Mouse (Mus musculus) liver, adult 2 months (tissue): ENCODE data around the gene Atp8a2. TPM values are rescaled to one million over a fixed set of nuclear protein-coding genes. Genes with fewer than 3 reads are reported as not detected.

Experiments
- DNase-seq: peaks from one replicate; pipeline ENCODE4 v3.0.0-alpha.2; 2011; ENCODE audit warnings: low read depth, low spot score; ENCODE audit errors: extremely low read depth
- H3K27ac ChIP-seq: fragments of 200-500 bp; replicated peaks from 2 replicates; pipeline ENCODE4 v1.5.1; 2012; ENCODE audit warnings: low read depth, mild to moderate bottlenecking, control low read depth, inconsistent platforms, low read length; ENCODE audit not compliant: insufficient read depth
- H3K27me3 ChIP-seq: fragments of 200-500 bp; 2 replicates; pipeline ENCODE4 v1.6.1; 2012; ENCODE audit warnings: mild to moderate bottlenecking, moderate library complexity, low read length, inconsistent platforms; ENCODE audit not compliant: control insufficient read depth, insufficient read depth
- H3K36me3 ChIP-seq: fragments of 200-500 bp; 2 replicates; pipeline ENCODE4 v1.6.1; 2012; ENCODE audit warnings: low read length, inconsistent platforms; ENCODE audit not compliant: control insufficient read depth, insufficient read depth
- H3K4me1 ChIP-seq: fragments of 200-500 bp; 2 replicates; pipeline ENCODE4 v1.6.1; 2011; ENCODE audit warnings: low read length; ENCODE audit not compliant: control insufficient read depth, insufficient read depth
- H3K4me3 ChIP-seq: fragments of 200-500 bp; 2 replicates; pipeline ENCODE4 v1.5.1; 2011; ENCODE audit warnings: low read depth, mild to moderate bottlenecking, control low read depth, low read length, moderate library complexity; ENCODE audit not compliant: insufficient read depth
- H3K79me2 ChIP-seq: fragments of 200-500 bp; 2 replicates; pipeline ENCODE4 v1.6.1; 2012; ENCODE audit warnings: inconsistent platforms, mild to moderate bottlenecking, low read length, moderate library complexity; ENCODE audit not compliant: control insufficient read depth, insufficient read depth
- H3K9ac ChIP-seq: fragments of 200-500 bp; 2 replicates; pipeline ENCODE4 v1.6.1; 2012; ENCODE audit warnings: low read depth, mild to moderate bottlenecking, control low read depth, inconsistent platforms, low read length
- CTCF ChIP-seq: fragments of 200-500 bp; IDR thresholded peaks from 2 replicates; pipeline ENCODE4 v1.5.1; 2011; ENCODE audit warnings: low read depth, low read length, control low read depth
- POLR2A ChIP-seq: fragments of 200-500 bp; IDR thresholded peaks from 2 replicates; pipeline ENCODE4 v1.6.1; 2011; ENCODE audit warnings: low read length, control low read depth; ENCODE audit not compliant: insufficient read depth; ENCODE audit errors: extremely low read depth
- WGBS: fragments of 180-500 bp; shearing (Covaris S2); methylation state at CpG from one replicate; pipeline ENCODE4 v1.1.7; 2018; 5-methylcytosine and 5-hydroxymethylcytosine counted together
- polyA plus RNA-seq: library from polyadenylated mRNA; depleted of rRNA; stranded (reverse); fragments of >200 nt; gene quantifications from 2 replicates; pipeline ENCODE4 v1.2.3, GENCODE M21; 2012
- total RNA-seq: library from RNA; depleted of rRNA; stranded (reverse); fragments of >200 nt; gene quantifications from 2 replicates; pipeline ENCODE4 v1.2.3, GENCODE M21; 2014

The Atp8a2 gene
- total and polyA plus RNA-seq, 2 experiments: 0.02 to 0.18 TPM

DNA sequence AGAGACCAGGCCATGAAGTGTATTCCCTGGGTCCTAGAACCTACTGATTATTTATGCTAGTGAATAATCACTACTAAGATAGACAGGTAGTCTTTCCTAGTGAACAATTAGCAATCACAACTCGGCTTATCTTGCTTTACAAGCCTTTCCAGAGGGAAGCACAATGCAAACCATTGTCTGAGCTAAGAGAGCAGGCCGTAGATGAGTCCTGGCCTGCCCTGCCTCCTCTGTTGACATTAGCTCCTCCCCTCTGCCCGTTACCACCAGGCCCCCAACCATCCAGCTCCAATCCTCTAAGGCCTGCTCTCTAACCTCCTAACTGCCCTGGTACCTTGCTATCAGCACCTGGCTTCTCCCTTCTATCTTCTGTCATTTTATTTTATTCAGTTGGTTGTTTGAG is 138.1 kb downstream of the Atp8a2 start:
- 45% methylated on average over 3 of the region's 3 CpGs for WGBS

DNA sequence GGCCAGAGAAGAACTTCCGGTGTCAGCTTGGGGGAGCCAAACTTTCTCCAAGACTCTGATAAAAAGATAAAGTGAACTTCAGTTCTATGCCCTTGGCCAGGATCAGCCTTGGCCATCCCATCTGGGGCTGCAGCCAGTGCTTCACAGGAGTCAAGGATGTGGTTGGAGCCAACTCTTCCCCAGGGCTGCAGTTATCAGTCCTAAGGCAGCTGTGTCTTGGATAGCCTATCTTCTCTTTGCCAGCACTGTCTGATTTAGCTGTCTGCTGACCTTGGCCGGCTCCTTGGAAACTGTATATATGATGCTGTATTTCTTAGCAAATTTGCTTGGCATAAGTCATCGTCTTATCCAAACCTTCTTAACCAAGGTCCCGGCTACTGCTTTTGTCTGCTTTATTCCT is 141.7 kb downstream of the Atp8a2 start:
- no peak overlapping the region for H3K4me3 ChIP-seq
- no peaks in the 10 kb centered on the region for H3K27me3 ChIP-seq
- no peak overlapping the region for H3K27ac ChIP-seq
- no peak overlapping the region for H3K9ac ChIP-seq
- no peaks in the 10 kb centered on the region for H3K79me2 ChIP-seq
- no peaks in the 10 kb centered on the region for H3K36me3 ChIP-seq
- no peak for DNase-seq
- TF ChIP-seq POLR2A: no peak
- no peak for TF ChIP-seq CTCF
- WGBS: 95% methylated on average over 4 of the region's 4 CpGs
- H3K4me1 ChIP-seq: no peaks in the 10 kb centered on the region

More for the DNA sequence above, 138.1 kb downstream of the Atp8a2 start:
- no peak overlapping the region for H3K4me3 ChIP-seq
- no peaks in the 10 kb centered on the region for H3K79me2 ChIP-seq
- no peaks in the 10 kb centered on the region for H3K27me3 ChIP-seq
- H3K27ac ChIP-seq: no peak overlapping the region
- H3K36me3 ChIP-seq: no peaks in the 10 kb centered on the region
- 0 out of 2 replicates have a peak, but pooled peaks cover 1% of the 10 kb centered on the region for H3K4me1 ChIP-seq
- TF ChIP-seq CTCF: no peak
- no peak for TF ChIP-seq POLR2A
- DNase-seq: no peak
- no peak overlapping the region for H3K9ac ChIP-seq

DNA sequence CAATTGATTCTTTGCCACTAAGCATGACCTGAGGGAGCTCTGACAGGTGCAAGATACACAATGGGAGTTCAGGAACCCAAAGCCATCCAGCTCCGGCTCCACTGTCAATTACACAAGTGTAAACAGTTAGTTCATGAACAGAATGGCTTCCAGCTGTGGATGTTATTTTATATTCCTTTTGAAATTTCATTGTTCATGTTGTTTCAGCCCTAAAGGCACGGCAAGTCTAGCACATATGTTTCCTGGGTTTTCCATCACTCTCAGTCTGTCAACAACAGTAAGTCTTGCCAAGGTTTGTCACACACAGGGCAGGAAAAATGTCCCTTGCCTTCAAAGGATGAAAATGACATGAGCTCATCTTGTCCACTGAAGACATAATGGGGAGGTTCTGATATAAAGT is 166.3 kb downstream of the Atp8a2 start:
- Histone ChIP-seq H3K4me3 (no peak overlapping the region), H3K36me3 (no peaks in the 10 kb centered on the region), H3K4me1 (no peaks in the 10 kb centered on the region), H3K79me2 (no peaks in the 10 kb centered on the region), H3K9ac (no peak overlapping the region), H3K27ac (no peak overlapping the region), H3K27me3 (no peaks in the 10 kb centered on the region)
- TF ChIP-seq POLR2A (no peak), CTCF (no peak)
- DNase-seq: no peak
- WGBS: 73% methylated on average over 2 of the region's 2 CpGs

DNA sequence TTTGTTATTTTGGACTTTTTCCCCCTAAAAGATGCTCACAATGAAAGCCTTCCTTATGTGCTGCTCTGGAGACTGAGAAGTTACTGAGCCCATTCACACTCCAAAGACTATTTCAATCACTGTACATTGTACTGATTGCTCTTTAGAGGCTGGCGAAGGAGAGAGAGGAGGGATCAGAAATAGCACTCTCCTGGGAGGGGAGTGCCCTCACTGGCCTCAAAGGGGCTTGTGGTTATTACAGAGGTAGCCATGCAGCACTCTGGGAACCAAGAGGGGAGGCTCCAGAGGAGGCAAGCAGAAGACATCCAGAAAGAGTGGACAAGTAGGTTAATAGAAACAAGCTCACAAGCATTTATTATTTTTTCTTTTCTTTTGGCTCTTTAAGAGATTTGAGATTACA is 169.8 kb downstream of the Atp8a2 start:
- Histone ChIP-seq H3K9ac (no peak overlapping the region), H3K27me3 (no peaks in the 10 kb centered on the region), H3K4me3 (no peak overlapping the region), H3K79me2 (no peaks in the 10 kb centered on the region), H3K36me3 (no peaks in the 10 kb centered on the region), H3K27ac (no peak overlapping the region), H3K4me1 (no peaks in the 10 kb centered on the region)
- TF ChIP-seq CTCF (no peak), POLR2A (no peak)
- DNase-seq: no peak
- WGBS: 75% methylated on average over 1 of the region's 1 CpGs

- Histone ChIP-seq H3K36me3 (no peaks in the 10 kb centered on the region), H3K4me3 (no peak overlapping the region), H3K4me1 (no peaks in the 10 kb centered on the region), H3K79me2 (no peaks in the 10 kb centered on the region), H3K27ac (no peak overlapping the region), H3K27me3 (no peaks in the 10 kb centered on the region), H3K9ac (no peak overlapping the region)
- TF ChIP-seq POLR2A (no peak), CTCF (no peak)
- peak; percentile 1 for DNase-seq
- 53% methylated on average over 8 of the region's 8 CpGs for WGBS
These were observed 170.3 kb downstream of the Atp8a2 start for GRCm38 (mm10) chr14:60026647-60027046.

- TF ChIP-seq POLR2A (no peak), CTCF (peak; percentile 75)
- WGBS: 42% methylated on average over 4 of the region's 4 CpGs
- no peak overlapping the region for H3K9ac ChIP-seq
- H3K4me3 ChIP-seq: no peak overlapping the region
- no peak overlapping the region for H3K27ac ChIP-seq
- DNase-seq: peak; percentile 55
- no peaks in the 10 kb centered on the region for H3K36me3 ChIP-seq
- H3K4me1 ChIP-seq: no peaks in the 10 kb centered on the region
- no peaks in the 10 kb centered on the region for H3K27me3 ChIP-seq
- H3K79me2 ChIP-seq: no peaks in the 10 kb centered on the region
These were observed 181.1 kb downstream of the Atp8a2 start for GRCm38 (mm10) chr14:60015891-60016290.
